Mouse (Mus musculus) left cerebral cortex, adult 18-20 months (tissue): ENCODE results near the gene Zbed4. TPM values are rescaled to one million over a fixed set of nuclear protein-coding genes. Genes with fewer than 3 reads are reported as not detected.
A peak's percentile ranks its signal among the peaks of the same experiment; 100 is the strongest.
"Not testable (repeated sequence)": the region's sequence is repeated elsewhere in the genome, so short reads cannot be mapped to it uniquely, and the experiment has no call there.

ENCODE experiments used
- DNase-seq, 2 experiments: peaks; one replicate each; pipeline ENCODE4 v3.0.0; 2021 to 2022; ENCODE audit warnings: low spot score in 2 of 2, mixed read lengths in 1 of 2
- total RNA-seq, 2 experiments: library from RNA; stranded (reverse); gene quantifications; 2 replicates each; pipeline ENCODE4 v1.2.3; 2021

Zbed4 gene
- total RNA-seq, 2 experiments from 2014 or later = 9.3 to 9.7 TPM

DNA sequence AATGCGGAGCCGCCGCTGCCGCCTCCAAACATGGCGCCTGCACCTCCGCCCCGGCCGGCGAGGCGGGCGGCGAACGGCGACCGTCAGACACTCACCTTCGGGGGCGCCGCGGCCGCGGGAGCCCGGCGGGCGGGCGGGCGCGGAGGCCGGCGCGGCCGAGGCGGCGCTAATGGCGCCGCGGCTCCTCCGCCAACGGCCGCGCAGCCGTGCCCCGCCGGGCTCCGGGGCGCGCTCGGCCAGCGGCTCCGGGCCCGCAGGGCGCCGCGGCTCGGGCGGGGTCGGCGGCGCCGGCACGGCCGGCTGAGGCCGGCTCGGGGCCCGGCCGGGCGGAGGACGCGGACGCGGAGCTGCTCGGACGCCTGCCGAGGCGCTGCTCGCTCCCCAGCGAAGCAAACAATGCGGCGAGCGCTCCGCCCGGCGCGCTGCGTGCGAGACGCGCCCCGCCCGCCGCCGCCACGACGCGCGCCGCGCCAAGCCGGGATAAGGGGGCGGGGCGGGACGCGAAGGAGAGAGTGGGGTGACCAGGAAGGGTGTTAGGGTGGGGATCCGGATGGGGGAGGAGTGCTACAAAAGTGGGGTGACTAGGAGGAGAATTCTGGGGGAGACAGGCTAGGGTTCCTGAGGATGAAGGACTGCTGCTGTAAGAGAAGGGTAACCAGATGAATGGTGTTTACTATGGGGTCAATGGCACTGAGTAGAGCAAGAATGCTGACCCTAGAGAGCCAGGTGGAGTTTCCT, 17.5 kb upstream of the Zbed4 start, which contains the start of gene Brd1:
Gene Brd1 (minus strand): TSS at position 400 of the 738 bp plus-strand sequence.
- peak; percentile 77 to 86 for DNase-seq

DNA sequence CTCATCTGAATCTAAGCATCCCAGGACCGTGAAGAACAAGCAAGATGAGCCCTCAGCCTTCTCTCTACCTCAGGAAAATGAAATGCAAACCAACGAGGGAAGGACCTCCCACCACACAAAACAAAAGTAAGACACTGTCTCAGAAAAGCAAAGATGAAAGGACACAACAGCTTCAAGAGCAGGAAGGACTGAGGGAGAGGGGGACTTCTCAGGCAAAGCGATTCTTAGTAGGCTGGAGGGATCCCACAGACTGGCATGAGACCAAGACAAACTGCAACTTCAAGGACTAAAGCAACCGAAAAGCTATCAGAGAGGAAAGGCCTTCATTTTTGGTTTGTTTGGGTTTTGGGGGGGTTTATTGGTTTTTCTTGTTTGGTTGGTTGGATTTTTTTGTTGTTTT, 15.3 kb upstream of the Zbed4 start:
- DNase-seq = no peak

DNA sequence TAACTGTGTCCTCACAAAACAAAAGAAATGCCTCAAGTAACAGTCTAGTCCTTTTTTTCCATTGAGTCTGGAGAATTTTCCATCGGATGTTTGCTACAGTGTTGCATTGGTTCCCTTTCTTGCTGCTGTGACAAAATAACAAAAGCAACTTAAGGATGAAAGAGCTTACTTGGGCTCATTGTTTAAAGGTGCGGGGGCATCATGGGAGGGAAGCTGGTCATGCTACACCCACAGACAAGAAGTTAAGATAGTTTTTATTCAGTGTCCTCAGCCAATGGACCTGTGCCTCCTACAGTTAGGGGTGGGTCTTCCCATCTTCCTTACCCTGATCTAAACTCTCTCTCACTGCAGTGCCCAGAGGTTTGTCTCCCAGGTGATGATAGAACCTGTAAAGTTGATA, 13.0 kb upstream of the Zbed4 start:
- no peak for DNase-seq

DNA sequence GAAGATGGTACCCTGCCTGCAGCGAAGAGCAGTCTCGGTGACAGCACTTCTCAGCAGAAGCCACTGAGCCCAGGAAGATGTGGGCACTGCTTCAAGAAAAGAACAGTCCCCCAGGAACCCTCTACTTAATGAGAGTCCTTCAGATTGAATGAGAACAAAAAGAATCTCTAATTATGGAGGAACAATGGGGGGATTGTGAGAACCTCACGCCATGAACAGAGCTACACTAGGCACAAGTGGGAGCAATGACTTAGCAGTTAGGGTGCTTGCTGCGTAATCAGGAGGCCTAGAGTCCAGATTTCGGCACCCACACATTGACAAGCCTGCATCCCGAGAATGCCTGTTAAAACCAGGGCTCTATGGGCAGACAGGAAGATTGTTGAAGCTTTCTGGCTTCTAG, 10.1 kb upstream of the Zbed4 start:
- DNase-seq = no peak

DNA sequence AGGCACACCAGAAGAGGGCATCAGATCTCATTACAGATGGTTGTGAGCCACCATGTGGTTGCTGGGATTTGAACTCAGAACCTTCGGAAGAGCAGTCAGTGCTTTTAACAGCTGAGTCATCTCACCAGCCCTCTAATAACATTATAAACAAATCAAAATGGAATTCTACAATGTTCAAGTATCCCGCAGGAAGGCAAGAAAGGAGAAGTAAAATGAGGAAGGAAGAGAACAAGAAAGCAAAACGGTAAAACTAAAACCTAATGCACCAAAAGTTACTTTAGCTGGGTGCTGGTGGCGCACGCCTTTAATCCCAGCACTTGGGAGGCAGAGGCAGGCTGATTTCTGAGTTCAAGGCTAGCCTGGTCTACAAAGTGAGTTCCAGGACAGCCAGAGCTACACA, 8.1 kb upstream of the Zbed4 start:
- DNase-seq = not testable (repeated sequence)

DNA sequence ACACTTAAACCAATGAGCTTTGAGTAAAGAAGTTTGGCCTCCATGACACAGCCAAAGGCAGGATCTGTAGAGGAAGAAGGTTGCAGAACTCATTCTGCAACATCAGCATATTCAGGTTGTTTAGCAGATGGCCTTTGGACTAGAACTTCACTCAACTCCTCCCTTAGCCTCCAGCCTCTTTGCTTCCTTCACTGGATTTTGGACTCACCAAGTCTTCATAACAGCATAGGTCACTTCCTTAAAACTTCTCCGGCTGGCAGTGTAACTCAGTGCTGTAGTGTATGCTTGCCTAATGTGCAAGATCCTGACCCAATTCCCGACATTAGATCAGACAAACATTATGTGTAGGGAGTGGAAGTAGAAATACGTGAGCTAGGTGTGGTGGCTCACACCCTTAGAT, 6.1 kb upstream of the Zbed4 start:
- no peak for DNase-seq

DNA sequence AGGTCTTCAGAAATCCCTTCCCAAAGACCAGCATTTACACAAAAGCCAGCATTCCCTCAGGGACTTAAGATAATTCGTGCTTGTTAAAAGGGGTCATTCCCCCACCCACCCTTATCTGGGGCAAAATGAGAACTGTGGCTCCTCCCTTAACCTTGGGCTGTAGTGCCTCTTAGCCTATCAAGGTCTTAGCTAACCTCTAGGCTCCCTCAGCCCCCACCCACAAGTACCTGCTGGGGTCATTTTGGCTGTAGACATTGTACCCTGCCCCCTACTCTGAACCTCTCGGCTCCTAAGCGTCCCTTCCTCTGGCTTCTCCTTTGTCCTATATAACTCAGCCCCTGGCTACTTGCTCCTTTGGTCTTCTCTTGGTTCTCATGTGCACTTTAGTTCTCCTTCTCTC, 5.5 kb upstream of the Zbed4 start:
- no peak for DNase-seq

DNA sequence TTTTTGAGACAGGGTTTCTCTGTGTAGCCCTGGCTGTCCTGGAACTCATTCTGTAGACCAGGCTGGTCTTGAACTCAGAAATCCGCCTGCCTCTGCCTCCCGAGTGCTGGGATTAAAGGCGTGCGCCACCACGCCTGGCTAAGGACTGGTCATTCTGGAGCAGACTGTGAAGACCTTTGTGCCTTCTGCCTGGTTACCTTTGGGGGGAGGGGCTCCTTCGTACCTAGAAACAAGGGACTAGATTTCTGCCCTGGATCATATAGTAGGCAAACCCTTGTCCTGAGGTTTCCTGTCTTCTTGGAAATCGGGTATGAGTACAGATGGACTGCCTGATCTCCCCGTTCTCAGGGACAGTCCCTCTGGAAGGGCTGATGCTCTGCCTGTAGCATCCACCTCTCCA, 1.8 kb upstream of the Zbed4 start:
- not testable (repeated sequence) for DNase-seq

DNA sequence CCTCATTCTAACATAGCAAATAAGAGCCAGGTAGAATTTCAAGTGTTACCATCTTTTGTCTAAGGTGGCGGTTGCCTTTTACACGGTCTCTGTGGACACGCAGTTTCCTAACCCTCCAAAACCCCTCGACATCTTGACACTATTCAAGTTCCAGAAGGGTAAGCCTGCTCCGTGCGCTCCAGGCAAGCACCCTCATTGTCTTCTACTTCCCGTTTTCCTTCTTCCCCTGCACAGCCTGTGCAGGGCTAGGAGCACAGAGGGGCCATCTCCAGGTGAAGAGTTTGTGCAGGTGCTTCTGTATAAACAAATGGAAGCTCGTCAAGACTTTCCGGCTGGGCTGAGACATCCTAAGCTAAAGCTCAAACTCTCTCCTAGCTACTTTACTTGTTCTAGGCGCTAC, 1.4 kb upstream of the Zbed4 start:
- DNase-seq = no peak

DNA sequence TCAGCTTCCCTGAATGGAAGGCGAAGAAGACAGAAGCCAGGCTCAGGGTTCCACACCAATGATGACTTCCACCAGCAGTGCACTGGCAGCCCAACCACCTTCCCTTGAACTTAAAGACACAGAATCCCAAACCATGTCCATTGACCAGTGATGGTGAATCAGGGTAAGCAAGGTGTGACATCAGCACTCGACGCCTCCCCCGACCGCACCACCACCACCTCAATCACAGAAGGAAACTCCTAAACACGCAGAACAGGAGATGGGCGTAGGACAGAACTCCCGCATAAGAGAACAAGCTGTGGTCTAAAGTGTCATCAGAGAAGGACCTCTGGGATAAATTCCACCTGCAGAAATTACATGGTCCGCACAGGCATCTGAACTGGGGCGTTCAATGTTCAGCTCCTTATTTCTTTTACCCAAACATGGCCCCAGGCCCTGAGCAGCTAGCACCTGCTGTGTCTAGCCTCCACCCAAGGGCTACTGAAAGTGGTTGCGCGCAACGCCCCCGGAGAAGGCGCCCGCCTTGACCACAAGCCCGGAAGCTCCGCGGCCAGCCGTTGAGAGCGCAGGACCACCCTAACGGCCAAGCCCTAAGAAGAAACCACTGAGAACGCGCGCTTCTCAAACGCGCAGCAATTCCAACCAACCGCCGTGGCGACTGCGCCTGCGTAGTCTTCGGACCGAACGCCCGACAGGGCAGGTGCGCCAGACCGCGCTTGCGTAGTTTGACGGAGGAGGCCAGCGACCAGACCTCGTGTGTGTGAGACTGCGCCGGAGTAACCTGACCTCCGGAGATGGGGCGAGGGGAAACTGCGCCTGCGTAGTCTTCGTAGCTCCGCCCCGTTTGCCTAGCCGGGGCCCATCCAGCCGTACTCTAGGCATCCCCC, 540 bp upstream of the Zbed4 start:
- DNase-seq = peak; percentile 98 to 99

DNA sequence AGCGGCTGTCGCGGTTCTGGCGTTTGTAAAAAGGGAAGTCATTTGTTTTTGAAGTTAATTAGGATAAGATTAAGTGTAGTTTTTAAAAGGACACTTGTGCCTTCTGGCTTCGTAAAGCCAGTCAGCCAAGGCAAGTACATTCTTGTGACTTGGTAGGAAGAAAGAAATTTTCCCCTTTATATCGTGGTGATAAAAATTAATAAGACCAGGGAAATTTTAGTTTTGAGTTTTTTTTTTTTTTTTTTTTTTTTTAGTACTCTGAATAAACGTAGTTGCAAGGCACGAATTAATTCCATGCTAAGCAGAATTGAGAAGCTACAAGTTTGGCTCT, 908 bp downstream of the Zbed4 start:
- no peak for DNase-seq

DNA sequence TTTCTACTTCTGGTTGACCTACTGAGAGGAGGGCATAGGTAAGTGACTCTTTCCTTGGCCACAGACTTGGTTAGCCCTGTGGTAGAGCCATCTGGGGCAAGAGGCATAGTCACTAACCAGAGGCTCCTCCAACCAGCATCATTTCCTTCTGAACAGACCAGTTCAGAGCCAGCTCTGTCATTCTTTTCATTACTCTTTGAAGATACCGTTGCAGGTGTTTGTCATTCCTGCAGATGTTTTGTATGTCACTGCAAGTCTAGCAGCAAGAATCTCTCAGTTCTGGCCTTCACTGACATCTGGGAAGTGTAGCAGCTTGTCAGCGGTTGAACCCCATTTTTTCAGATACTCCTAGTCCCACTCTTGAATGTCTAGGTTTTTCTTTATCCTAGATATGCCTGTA, 3.4 kb downstream of the Zbed4 start:
- DNase-seq = no peak

DNA sequence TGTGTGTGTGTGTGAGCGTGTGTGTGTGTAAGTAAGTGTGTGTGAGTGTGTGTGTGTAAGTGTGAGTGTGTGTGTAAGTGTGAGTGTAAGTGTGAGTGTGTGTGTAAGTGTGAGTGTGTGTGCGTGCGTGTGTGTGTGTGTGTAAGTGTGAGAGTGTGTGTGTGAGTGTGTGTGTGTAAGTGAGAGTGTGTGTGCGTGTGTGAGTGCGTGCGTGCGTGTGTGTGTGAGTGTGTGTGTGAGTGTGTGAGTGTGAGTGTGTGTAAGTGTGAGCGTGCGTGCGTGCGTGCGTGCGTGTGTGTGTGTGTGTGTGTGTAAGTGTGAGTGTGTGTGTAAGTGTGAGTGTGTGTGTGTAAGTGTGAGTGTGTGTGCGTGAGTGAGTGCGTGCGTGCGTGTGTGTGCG, 4.3 kb downstream of the Zbed4 start:
- DNase-seq = no peak

DNA sequence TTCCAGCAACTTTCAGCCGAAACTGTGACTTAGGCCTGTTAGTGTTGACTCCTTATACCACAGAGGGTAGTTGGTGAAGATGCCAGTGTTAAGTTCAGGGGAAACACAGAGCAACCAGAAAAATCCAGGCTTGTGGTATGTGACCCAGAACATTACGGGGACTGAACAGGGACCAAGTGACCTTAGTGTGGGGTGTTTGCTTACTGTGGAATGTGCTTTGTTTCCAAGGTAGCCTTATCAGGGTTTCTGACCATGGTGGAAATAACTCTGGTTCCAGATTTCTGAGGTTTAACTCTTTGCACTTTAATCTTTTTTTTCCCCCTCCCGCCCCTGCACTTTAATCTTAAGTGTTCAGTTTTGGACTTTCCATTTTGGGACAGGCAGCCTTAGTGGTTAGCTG, 6.6 kb downstream of the Zbed4 start:
- DNase-seq = no peak

DNA sequence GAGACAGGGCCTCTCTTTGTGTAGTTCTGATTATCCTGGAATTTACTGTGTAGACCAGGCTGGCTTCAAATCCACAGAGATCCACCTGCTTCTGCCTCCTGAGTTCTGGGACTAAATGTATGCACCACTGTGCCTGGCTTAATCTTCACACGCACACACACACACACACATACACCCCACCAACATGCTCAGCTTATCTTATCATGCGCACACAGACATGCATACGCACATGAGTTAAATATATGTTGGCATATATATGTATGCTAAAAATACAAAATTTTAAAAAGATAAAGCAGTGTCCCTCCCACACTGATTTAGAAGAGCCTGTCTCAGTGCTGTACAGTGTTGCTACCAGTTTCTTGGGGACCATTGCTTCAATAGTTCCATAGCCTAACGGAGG, 10.1 kb downstream of the Zbed4 start:
- DNase-seq = no peak

DNA sequence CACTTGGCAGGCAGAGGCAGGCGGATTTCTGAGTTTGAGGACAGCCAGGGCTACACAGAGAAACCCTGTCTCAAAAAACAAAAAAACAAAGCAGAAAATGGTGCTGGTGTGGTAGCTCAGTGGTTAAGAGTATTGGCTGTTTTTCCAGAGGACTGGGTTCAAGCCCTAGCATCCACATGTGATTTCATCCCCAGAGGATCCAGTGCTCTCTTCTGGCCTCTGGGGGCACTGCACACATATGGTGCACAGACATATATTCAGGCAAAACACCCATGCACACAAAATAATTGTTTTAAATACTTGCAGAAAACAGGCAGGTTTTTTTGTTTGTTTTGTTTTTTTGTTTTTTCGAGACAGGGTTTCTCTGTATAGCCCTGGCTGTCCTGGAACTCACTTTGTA, 14.7 kb downstream of the Zbed4 start:
- DNase-seq = not testable (repeated sequence)

DNA sequence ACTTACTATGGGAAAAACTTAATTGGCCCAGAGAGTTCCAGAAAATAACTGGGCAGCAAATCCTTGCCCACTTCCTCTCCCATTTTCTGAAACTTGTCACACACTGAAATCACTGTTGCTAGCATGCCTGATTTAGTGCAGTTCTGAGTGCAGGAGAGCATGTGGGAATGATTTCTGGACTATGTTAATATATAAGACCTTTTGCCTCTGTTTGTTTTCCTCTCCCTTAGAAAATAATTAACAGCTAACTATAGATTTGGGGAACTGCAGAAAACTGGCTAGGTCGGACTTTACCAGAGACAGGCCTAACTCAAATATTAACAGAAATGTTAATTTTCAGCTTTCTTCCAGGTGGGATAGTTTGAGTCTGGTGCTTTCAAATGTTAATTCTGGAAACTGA, 17.1 kb downstream of the Zbed4 start:
- no peak for DNase-seq

DNA sequence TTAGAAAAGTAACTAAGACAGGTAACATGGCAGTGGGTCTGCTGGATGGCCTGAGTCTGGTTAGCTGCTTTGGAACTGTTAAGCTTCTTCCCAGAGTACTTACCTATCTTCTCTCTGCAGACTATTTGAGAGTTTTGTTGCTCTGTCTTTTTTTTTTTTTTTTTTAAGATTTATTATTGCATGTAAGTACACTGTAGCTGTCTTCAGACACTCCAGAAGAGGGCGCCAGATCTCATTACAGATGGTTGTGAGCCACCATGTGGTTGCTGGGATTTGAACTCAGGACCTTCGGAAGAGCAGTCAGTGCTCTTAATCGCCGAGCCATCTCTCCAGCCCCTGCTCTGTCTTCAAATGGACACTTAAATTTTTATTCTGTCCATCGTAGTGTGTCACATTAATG, 23.2 kb downstream of the Zbed4 start:
- DNase-seq = not testable (repeated sequence)

DNA sequence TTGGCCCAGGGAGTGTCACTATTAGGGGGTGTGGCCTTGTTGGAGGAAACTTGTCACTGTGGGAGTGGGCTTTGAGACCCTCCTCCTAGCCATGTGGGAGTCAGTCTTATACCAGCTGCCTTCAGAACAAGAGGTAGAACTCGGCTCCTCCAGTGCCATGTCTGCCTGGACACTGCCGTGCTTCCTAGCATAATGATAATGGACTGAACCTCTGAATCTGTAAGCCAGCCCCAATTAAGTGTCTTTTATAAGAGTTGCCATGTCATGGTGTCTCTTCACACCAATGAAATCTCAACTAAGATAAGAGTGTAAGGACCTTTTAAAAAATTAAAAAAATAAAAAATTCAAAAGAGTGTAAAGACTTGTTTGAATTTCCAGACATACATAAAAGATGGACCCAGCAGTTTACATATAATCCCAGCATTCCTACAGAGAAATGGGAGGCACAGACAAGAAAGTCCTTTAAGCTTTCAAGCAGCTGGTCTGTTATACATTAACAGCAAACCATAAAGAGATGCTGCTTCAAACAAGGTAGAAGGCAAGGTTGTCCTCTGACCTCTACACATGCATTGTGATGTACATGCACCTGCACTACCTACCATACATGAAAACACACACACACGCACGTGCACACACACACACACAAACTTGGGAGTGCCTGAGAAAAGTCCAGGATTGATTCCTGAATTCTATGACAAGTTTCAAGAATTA, 40.8 kb downstream of the Zbed4 start:
- no peak for DNase-seq

DNA sequence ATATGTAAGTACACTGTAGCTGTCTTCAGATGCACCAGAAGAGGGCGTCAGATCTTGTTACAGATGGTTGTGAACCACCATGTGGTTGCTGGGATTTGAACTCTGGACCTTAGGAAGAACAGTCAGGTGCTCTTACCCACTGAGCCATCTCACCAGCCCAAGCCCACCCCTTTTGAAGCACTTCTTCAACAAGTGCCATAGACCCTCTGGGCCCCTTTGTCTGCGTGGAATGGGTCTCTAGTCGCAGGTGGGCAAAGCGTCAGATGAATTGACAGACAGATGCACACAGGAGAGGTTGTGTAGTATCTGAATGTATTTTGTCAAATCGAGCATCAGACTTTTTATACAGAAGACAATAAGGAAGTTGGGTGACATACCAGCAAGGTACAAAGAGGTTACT, 43.3 kb downstream of the Zbed4 start:
- not testable (repeated sequence) for DNase-seq

DNA sequence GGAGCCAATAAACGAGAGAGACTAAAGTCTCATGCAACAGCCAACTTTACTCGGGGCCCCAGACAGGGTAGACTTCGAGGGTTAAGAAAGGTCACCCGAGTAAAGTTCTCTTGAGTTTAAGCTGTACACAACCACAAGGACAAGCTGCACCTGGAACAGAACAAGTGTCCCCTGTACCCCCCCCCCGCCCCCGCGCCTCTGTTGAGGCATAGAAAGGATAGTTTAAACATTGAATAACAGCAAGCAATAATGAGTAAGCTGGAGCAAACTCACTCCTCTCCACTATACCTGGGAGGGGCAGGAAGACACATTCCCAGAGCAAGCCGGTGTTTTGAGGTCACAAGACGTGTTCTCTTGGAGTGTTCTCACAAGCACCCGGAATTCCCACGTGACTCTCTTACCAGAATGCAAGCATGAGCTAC, 48.5 kb downstream of the Zbed4 start:
- DNase-seq = no peak

DNA sequence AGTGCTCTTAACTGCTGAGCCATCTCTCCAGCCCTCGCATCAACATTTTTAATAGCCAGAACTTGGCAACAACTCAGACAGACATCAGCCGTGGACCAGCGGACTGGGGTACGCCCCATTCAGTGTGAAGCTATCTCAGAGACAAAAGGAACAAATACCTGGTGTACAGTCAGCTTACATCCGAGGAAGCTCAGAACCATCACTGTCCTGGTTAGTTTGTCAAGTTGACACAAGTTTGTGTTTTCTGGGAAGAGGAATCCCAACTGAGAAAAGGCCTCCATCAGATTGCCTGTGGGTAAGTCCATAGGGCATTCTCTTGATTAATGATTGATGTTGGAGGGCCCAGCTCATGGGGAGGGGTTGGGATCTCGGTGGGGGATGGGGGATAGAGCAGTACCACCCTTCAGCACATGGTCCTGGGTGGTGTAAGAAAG, 49.5 kb downstream of the Zbed4 start:
- DNase-seq = no peak
